Mouse (Mus musculus) lung, embryonic 14.5 days (tissue): Measurements from ENCODE around the gene Foxred2. TPM values are rescaled to one million over a fixed set of nuclear protein-coding genes. Genes with fewer than 3 reads are reported as not detected.
A peak's percentile ranks its signal among the peaks of the same experiment; 100 is the strongest.

ENCODE experiments used
- ATAC-seq: fragments of 200-750 bp; cut with Nextera tagmentation; 2 replicates; pipeline ENCODE4 v1.8.0; 2017; ENCODE audit warnings: mild to moderate bottlenecking, moderate TSS enrichment, moderate library complexity; ENCODE audit not compliant: insufficient read depth
- DNase-seq: peaks from one replicate; pipeline ENCODE4 v3.0.0-alpha.2; 2015
- H3K27ac ChIP-seq: fragments of 300-500 bp; sonication (generic); 2 replicates; pipeline ENCODE4 v1.5.1; 2014; ENCODE audit warnings: low read depth, mild to moderate bottlenecking, moderate library complexity
- H3K27me3 ChIP-seq: fragments of 300-500 bp; sonication (generic); 2 replicates; pipeline ENCODE4 v1.6.1; 2014; ENCODE audit warnings: low read length, control low read depth; ENCODE audit not compliant: insufficient read depth
- H3K36me3 ChIP-seq: fragments of 300-500 bp; sonication (generic); 2 replicates; pipeline ENCODE4 v1.6.1; 2014; ENCODE audit warnings: control low read depth; ENCODE audit not compliant: insufficient read depth
- H3K4me1 ChIP-seq: fragments of 300-500 bp; sonication (generic); 2 replicates; pipeline ENCODE4 v1.6.1; 2014; ENCODE audit warnings: antibody characterized with exemption, control low read depth; ENCODE audit not compliant: insufficient read depth
- H3K4me2 ChIP-seq: fragments of 300-500 bp; sonication (generic); 2 replicates; pipeline ENCODE4 v1.6.1; 2014; ENCODE audit warnings: mild to moderate bottlenecking
- H3K4me3 ChIP-seq: fragments of 300-500 bp; sonication (generic); 2 replicates; pipeline ENCODE4 v1.5.1; 2014; ENCODE audit warnings: low read depth, low read length
- H3K9ac ChIP-seq: fragments of 300-500 bp; sonication (generic); 2 replicates; pipeline ENCODE4 v1.6.1; 2014
- H3K9me3 ChIP-seq: fragments of 300-500 bp; sonication (generic); 2 replicates; pipeline ENCODE4 v1.6.1; 2016; ENCODE audit warnings: low read depth, low read length, control low read depth
- CTCF ChIP-seq: IDR thresholded peaks from 2 replicates; pipeline ENCODE4 v1.5.1; 2016; ENCODE audit warnings: antibody characterized with exemption, low read depth
- WGBS: fragments of 180-500 bp; shearing (Covaris S2); extraction: QIAGEN DNeasy Blood & Tissue Kit; methylation state at CpG from one replicate; pipeline ENCODE4 v1.1.7; 2014; 5-methylcytosine and 5-hydroxymethylcytosine counted together
- polyA plus RNA-seq: library from polyadenylated mRNA; unstranded; fragments of >200 nt; fragmentation: Nextera tagmentation; extraction: Ambion mirVana; gene quantifications from 2 replicates; pipeline ENCODE4 v1.2.1, GENCODE M21; 2014

The Foxred2 gene
- polyA plus RNA-seq, 1 experiment from 2014 or later = 5.4 TPM

GRCm38 (mm10) chr15:77979427-77979865 lies 22.9 kb upstream of the Foxred2 start:
- no peaks in the 10 kb centered on the region for H3K4me1 ChIP-seq
- no peak overlapping the region for H3K9ac ChIP-seq
- no peaks in the 10 kb centered on the region for H3K27me3 ChIP-seq
- 82% methylated on average over 10 of the region's 10 CpGs for WGBS
- no peak overlapping the region for H3K27ac ChIP-seq
- no peak overlapping the region for H3K4me3 ChIP-seq
- TF ChIP-seq CTCF = no peak
- no peak for DNase-seq
- H3K9me3 ChIP-seq = no peaks in the 10 kb centered on the region
- ATAC-seq = no peak
- H3K36me3 ChIP-seq = no peaks in the 10 kb centered on the region
- H3K4me2 ChIP-seq = no peak overlapping the region

GRCm38 (mm10) chr15:77977663-77978062 lies 21.1 kb upstream of the Foxred2 start:
- 54% methylated on average over 3 of the region's 3 CpGs for WGBS
- TF ChIP-seq CTCF = no peak
- DNase-seq (no peak), ATAC-seq (no peak)
- Histone ChIP-seq H3K9me3 (no peaks in the 10 kb centered on the region), H3K4me3 (no peak overlapping the region), H3K4me2 (no peak overlapping the region), H3K27me3 (no peaks in the 10 kb centered on the region), H3K4me1 (no peaks in the 10 kb centered on the region), H3K9ac (no peak overlapping the region), H3K27ac (no peak overlapping the region), H3K36me3 (no peaks in the 10 kb centered on the region)

GRCm38 (mm10) chr15:77974165-77974841 lies 17.8 kb upstream of the Foxred2 start:
- no peak overlapping the region for H3K9ac ChIP-seq
- no peaks in the 10 kb centered on the region for H3K27me3 ChIP-seq
- H3K27ac ChIP-seq = no peak overlapping the region
- H3K4me2 ChIP-seq = no peak overlapping the region
- H3K4me1 ChIP-seq = peaks cover 1% of the 10 kb centered on the region; the same call in 1 of the 2 replicates
- no peak for ATAC-seq
- 59% methylated on average over 6 of the region's 6 CpGs for WGBS
- H3K4me3 ChIP-seq = no peak overlapping the region
- H3K9me3 ChIP-seq = no peaks in the 10 kb centered on the region
- DNase-seq = no peak
- H3K36me3 ChIP-seq = no peaks in the 10 kb centered on the region
- no peak for TF ChIP-seq CTCF

GRCm38 (mm10) chr15:77970470-77971292 lies 14.2 kb upstream of the Foxred2 start, which contains the start of gene Eif3d:
Gene Eif3d, minus strand, starts transcription at chr15:77970813.
- H3K4me2 ChIP-seq = peak within 1 kb of the TSS; percentile 93
- H3K27me3 ChIP-seq = no peaks in the 10 kb centered on the region
- H3K4me3 ChIP-seq = peak within 1 kb of the TSS; percentile 93
- peak within 1 kb of the TSS; percentile 100 for H3K27ac ChIP-seq
- peak within 1 kb of the TSS; percentile 98 for H3K9ac ChIP-seq
- no peak; the same call in 1 of the 2 replicates for TF ChIP-seq CTCF
- under 1% methylated on average over 72 of the region's 72 CpGs for WGBS
- DNase-seq = peak; percentile 97
- H3K36me3 ChIP-seq = peaks cover 32% of the 10 kb centered on the region
- peak; percentile 90 for ATAC-seq
- H3K4me1 ChIP-seq = peaks cover 7% of the 10 kb centered on the region; the same call in 1 of the 2 replicates
- no peaks in the 10 kb centered on the region for H3K9me3 ChIP-seq

- Histone ChIP-seq H3K4me3 (peak overlapping the region; percentile 93), H3K9ac (peak overlapping the region; percentile 98), H3K27me3 (no peaks in the 10 kb centered on the region), H3K36me3 (peaks cover 39% of the 10 kb centered on the region), H3K4me1 (peaks cover 7% of the 10 kb centered on the region; the same call in 1 of the 2 replicates), H3K9me3 (no peaks in the 10 kb centered on the region), H3K4me2 (peak overlapping the region; percentile 93), H3K27ac (peak overlapping the region; percentile 100)
- no peak for TF ChIP-seq CTCF
- peak; percentile 15 for ATAC-seq
- DNase-seq = no peak
- WGBS = 1% methylated on average over 15 of the region's 15 CpGs
These were observed 13.5 kb upstream of the Foxred2 start for GRCm38 (mm10) chr15:77969940-77970469.

- ATAC-seq (no peak), DNase-seq (no peak)
- Histone ChIP-seq H3K4me2 (no peak overlapping the region), H3K9me3 (no peaks in the 10 kb centered on the region), H3K9ac (no peak overlapping the region), H3K4me1 (peaks cover 7% of the 10 kb centered on the region; the same call in 1 of the 2 replicates), H3K27ac (no peak overlapping the region), H3K27me3 (no peaks in the 10 kb centered on the region), H3K36me3 (peaks cover 88% of the 10 kb centered on the region), H3K4me3 (no peak overlapping the region)
- no peak for TF ChIP-seq CTCF
- WGBS = 79% methylated on average over 9 of the region's 9 CpGs
These were observed 8.6 kb upstream of the Foxred2 start for GRCm38 (mm10) chr15:77965117-77965528.

- Histone ChIP-seq H3K36me3 (peaks cover 97% of the 10 kb centered on the region), H3K9me3 (no peaks in the 10 kb centered on the region), H3K4me2 (no peak overlapping the region), H3K9ac (no peak overlapping the region), H3K4me1 (no peaks in the 10 kb centered on the region), H3K27ac (no peak overlapping the region), H3K4me3 (no peak overlapping the region), H3K27me3 (no peaks in the 10 kb centered on the region)
- no peak for ATAC-seq
- TF ChIP-seq CTCF = no peak
- DNase-seq = no peak
- WGBS = 91% methylated on average over 5 of the region's 5 CpGs
These were observed 5.9 kb upstream of the Foxred2 start for GRCm38 (mm10) chr15:77962447-77962846.
